Mouse (Mus musculus): ENCODE measurements around the gene Adgrg7. TPM values are rescaled to one million over a fixed set of nuclear protein-coding genes. Genes with fewer than 3 reads are reported as not detected.

The Adgrg7 gene
- under 1 TPM in 3 of 4 experiments, not detected in 1; 0.17 to 0.46 (median 0.35) TPM for total RNA-seq (2022)

DNA sequence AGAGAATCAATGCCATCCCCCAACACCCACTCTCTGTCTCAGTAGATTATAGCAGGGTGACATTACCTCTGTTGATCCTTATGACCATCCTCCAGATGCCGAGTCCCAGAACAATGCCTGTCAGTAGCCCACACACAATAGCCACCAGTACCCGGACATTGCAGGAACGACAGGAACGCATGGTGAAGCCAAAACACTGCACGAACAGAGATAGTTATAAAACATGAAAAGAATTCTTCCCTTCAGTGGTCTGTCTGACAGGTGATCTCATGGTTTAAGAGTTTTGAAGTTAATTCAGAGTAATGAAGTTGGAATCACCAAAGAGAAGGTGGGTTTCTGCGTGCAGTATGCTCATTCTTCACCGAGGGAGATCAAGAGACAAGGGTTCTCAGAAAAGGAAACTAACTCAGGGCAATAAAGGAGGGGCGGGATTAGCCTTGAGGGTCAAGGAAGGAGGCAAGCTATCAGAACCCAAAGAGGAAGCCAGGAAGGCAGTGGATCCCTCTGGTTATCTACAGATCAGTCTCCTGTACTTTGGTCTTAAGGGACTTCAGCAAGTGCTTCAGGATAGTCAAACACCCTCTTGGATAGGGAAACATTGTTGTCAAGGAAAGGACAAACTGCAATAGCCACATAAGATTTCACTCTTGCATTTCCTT lies at the start of gene Adgrg7:
Adgrg7 (minus strand) TSS at position 375 of the 659 bp plus-strand sequence.
- DNase-seq = no peak

DNA sequence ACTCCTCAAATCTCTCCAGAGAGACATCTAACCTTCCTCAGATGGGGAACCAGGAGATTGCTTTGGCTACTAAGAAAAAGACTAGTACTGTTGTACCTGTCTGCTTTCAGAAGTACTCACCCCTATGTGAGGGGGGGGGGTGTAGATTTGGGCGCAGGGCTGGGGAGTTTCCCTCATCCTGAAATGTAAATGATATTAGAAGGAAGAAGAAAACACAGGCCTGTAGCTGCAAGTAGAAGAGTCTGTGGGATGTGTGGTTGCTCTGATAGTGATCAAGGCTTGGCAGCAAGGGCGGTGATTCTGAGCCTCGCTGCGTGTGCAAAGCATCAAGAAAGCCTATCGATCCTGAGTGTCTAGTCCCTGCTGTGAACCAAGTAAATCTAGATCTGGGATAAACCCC lies 47.3 kb upstream of the Adgrg7 start:
- DNase-seq = no peak

DNA sequence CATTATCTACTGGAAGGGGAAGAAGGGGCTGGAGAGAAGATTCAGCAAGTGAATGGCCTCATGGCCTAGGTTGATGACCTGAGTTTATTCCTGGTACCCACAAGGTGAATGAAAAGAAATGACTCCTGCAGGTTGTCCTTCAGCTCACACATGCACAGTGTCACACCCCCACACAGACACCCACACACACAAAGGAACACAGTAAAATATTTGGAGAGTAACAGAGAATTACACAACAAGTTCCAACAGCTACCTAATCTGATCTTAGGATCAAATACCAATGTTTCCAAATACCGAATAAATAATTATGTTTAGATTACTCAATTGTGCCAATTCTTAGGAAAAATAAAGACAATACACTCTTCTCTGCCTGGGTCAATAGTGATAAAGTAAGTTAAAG lies 37.7 kb upstream of the Adgrg7 start:
- DNase-seq = no peak

DNA sequence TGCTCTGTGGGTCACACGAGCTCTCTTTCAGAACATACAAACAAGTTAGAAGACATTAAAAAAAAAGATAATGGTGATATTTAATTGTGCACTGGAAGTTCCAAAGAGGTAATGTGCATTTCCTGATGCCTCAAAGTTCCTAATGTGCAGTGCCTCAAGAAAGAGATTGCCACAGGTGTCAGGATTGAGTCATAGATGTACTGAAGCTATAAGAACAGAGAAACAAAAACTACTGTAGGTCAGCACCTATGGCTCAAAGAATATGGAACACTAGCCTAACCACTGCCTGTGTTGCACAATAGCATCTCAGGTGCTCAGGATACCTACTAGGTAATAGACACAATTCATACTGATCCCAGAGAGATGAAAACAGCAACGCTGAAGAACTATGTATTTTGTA lies 36.3 kb upstream of the Adgrg7 start:
- DNase-seq = no peak

DNA sequence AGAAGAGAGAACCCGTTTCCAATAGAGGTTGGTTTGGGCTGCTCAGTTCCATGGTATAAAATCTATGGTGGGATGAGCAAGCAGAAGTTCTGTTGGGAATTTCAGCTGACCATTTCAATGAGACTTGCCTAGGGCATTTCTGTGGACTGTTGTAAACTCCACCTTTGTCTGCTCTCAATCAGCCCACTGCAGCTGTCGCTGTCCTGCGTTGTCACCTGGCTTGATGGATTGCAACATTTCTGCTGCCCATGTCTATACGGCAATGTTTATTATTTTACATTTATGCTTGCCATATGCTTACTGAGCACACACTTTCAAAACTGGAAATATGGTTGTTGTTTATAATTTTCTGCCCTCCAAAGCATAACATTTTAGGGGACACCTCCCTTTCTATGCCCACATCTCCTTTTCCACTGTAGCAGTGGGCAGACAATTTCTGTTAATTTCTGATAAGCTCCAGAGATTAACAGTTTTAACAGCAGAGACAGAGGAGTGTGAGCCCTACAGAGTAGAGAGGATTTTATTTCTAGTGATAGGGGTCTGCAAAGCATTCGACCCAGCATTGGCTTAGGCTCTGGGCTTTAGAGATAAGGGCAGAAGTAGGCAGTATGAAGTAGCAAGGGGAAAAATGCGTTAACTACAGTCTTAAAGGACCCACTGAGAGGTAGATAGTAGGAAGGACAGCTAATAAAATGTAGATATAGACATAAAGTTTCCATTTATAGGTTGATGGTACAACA lies 5.9 kb upstream of the Adgrg7 start:
- no peak for DNase-seq

DNA sequence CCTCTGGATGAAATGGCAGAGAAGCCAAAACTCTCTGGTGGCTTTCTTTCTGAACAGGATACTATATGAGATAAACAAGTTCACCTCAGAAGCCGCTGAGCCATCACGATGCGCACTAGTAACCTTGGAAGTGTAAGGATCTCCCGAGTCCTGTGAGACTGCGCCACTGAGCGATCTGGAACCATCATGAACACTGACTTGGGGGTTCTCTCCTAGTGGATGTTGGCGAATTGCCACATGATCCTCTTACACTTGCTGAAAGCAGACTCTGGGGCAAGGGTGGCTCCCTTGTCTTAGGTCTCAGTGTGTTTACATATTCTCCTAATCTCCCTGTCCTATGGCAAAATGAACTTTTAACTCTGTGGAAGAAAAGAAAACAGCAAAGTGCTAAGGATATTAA lies 5.3 kb upstream of the Adgrg7 start:
- DNase-seq = no peak

DNA sequence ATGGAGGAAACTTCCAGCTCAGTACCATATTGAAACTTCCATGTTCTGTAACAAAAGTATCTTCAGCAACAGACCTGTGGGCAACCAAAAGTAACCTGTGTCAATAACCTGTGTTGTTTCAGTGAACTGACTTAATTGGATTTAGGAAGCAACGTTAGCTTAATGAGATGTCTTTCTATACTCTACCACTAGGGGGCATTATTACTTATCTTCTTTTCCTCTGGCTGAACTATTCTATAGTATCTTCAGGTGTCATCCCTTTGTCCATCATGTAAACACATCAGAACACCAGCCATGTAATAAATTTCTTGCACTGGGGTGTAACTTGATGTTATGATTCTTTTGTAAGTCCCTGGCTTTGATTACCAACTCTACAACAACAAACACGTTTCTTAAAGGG lies 4.8 kb upstream of the Adgrg7 start:
- no peak for DNase-seq

DNA sequence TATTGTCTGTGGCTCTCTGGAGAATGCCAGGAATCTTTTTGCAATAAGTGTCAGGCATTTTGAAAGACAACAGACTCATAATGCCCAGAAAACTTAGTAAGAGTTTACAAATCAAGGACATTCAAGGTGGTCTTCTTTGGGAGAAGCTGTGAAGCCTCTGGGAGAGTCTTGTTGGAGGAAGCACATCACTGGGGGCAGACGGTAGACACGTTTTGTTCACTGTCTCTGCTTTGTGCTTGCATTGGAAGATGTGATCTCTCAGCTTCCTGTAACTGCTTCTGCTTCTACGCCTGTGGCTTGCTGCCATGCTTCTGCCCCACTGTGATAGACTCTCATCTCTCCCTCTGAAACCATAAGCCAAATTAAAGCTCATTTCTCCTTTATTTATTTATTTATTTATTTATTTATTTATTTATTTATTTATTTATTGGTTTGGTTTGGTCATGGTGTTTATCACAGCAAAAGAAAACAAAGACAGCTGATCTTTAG lies 3.9 kb upstream of the Adgrg7 start:
- DNase-seq = no peak

DNA sequence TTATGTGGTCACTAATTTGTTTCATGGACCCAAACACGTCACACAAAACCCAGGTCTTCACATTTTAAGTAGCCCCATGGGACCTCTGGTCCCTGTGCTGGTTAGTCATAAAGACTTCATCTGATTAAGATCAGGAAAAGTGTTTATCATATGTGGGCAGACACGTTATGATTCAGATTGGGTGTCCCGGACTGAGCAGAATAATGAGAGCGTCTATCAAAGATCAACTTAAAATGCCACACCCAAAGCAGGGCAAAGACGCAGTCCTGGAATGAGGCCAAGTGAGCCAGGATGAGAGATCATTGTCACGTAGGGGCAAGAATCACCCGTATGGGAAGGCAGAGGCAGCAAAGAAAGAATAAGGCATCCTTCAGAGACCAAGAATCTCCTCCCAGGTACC lies 3.2 kb upstream of the Adgrg7 start:
- no peak for DNase-seq

DNA sequence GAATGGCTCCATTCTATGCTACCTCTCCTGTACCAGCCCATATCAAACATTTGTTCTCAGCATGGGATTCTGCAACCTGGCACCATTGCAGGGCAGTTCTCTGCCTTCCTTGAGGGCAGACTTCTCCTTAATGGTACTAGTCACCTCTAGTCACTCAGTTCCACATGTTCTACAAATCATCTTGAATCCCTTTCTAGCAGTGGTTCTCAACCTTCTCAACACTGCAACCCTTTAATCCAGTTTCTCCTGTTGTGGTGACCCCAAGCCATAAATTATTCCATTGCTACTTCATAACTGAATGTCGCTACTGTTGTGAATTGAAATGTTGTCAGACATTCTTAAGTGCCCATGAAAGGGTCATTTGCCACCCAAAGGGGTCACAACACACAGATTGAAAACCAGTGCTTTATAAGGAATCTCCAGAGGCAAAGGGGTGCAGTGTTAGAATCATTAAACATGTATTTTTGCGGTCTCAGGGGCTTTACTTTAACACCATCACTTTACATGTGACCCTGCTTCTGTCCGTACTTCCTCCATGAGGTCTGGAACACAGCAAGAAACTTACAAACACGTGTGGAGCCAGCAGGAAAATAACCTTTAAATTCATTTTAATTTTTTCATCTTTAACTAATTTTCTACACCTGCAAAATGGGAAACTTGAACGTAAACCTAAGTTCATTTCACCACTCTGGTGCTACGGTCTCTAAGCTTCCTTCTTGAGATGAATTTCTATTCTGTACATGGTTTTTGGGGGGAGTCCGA lies 1.1 kb downstream of the Adgrg7 start:
- DNase-seq = no peak

DNA sequence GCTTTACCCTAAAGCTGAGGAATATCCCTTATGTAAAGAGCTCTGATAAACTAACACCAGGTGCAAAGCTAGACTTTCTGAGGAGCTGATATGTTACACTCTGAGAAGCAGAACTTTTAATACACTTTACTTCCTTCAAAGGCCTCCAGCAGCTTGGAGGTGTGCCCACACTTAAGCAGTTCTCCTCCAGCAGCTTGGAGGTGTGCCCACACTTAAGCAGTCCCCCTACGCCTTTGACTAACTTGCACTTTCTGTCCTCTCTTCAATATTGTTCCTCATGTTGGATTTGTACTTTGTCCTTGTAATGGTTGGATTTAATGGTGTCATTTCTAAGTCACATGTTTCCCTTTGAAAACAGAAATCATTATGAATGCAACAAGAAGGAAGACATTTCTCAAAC lies 1.9 kb downstream of the Adgrg7 start:
- no peak for DNase-seq

DNA sequence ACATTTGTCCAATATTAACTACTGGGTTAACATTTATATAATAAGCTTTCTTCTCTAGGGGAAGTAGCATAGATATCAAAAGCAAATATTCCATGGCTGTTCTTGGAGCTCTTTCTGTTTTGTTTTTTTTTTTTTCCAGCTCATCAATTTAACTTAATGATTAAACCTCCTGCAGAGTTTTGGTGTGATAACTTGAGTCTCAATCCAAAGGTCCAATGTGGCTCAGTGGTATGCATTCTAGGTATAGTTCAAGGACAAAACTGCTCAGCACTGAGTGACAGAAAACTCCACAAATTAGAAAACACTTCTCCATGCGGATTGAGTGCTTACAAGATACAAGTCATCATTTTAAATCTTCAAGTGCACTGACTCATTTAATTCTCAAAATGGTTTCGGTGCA lies 9.7 kb downstream of the Adgrg7 start:
- DNase-seq = no peak

DNA sequence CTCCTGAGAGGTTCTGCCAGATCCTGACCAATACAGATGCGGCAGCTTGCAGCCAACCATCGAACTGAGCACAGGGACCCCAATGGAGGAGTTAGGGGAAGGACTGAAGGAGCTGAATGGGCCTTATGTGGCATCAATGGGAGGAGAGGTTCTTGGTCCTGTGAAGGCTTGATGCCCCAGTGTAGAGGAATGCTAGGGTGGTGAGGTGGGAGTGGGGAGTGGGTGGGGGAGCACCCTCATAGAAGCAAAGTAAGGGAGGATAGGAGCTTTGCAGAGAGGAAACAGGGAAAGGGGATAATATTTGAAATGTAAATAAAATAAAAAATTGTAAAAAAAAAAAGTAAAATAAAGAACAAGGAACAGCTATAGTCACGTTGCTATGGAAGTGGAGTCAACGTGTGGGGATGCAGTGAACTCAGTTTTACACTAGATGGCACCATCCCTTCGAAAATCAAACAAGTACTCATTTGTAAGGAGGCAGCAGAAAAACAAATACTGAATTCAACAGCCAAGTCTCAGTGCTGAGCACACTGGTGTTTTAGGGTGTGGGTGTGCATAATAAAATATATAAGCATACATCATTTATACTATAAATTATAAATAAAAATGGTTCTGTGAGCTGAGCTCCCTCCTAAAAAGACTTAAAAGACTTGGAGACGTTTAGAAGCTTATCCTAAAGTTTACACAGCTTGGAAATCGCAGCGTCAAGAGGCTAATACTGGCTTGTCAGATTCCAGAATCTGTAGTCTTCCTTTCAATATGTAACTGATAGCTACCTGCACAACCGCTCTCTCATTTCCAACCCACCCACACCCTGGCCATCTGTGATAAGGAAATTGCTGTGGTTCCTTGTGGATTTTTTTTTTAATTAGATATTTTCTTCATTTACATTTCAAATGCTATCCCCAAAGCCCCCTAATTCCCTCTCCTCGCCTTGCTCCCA lies 24.2 kb downstream of the Adgrg7 start:
- DNase-seq = no peak

DNA sequence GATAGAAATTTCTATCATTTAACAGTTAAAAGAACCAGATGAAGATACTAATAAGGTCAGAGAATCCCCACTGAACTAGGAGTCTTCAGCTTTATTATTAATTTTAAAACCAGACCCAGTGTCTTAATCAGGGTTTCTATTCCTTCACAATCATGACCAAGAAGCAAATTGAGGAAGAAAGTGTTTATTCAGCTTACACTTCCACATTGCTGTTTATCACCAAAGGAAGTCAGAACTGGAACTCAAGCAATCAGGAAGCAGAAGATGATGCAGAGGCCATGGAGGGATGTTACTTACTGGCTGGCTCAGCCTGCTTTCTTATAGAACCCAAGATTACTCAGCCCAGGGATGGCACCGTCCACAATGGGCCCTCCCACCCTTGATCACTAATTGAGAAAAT lies 66.6 kb downstream of the Adgrg7 start:
- no peak for DNase-seq

DNA sequence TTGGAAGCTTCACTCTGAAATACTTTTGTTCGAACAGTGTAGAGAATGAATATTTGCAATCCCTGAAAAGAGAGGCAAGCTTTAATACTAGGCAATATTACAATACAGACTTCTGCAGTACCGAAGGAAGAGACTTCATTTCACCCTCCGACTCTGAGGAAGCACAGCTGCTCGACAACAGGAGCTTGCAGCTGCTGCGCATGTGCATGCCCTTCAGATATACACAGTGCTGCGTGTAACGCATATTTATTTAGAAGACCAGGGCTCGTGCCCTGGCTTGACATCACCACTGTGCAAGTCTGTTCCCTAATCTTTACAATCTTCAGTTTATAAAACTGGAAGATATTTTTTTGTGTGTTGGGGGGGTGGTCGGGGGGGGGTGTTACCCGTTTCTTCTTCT lies 70.7 kb downstream of the Adgrg7 start:
- DNase-seq = no peak

DNA sequence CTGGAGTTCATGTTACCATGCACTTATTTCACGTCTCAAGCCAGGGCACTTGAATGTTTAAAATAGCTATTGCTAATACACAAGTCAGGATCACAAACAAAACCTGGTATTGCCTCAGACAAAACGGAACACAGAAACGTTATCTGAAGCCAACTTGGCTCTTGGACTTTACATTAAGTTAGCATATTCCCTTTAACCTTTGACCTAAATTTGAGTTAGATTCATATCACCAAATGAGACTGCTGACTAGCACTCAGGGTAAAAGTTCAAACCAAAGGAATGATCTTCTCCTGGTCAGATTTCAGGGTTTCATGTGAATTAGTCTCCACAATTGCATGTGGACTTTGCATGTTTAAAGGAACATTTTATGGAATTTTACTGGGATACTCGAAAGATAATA lies 73.3 kb downstream of the Adgrg7 start:
- DNase-seq = no peak

DNA sequence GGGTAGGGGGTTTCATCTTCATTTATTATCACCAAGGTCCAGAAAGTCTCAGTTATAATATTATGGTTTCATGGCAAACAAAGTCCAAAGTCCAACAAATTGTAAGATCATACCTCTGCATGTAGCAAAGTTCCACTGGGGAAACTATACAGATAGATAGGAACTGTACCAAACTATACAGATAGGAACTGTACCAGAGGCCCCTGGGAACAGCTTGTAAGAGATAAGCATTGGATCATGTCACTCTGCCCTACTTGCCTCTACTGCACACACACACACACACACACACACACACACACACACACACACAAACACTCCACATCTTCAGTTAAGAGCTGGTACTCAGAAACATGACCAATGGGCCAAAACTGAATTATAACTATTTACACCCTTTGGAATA lies 76.6 kb downstream of the Adgrg7 start:
- DNase-seq = no peak

DNA sequence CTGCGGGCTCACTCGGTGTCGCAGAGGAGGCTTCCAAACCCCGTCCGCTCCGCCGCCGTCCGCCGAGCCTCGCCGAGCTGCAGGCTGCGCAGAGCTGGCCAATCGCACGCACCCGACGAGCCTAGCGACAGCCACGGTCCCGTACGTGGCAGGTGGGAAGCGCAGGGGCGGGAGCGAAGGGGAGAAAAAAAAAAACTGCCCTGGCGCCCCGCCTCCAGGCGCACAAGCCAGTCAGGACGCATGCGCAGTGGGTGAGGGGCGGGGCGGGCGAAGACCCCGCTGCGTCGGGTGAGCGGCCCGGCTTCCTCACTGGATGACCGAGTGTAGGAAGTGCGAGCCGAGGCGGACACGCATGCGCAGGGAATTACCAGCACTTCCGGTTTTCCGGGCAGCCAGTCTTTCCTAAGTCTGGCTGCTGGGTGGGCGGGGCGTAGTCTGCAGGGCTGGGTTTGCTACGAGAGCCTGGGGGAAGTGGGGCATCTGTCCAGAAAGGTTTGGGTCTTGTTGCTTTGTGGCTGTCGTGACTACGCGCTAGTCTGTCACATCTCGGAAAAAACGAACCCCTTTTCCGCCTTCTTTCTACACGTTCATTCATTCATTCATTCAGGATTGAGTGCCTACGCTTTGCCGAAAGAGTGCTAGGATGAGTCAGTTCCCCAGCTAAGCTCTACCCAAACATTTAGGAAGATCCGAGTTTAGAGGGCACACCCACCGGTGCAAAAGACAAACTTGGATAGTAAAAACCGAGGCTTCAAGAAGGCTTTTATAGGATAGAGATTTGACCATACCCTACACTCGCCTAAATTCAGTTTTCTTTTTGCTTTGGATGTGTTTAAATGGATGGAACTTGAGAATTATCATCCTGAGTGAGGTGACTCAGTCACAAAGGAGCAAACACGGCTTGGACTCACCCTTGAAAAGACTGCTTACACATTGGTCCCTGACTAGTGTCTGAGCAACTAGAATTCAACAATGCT lies 78.1 kb downstream of the Adgrg7 start, which contains the start of gene Tfg:
Tfg (minus strand) TSS at position 227 of the 977 bp plus-strand sequence.
- DNase-seq = peak; percentile 99

DNA sequence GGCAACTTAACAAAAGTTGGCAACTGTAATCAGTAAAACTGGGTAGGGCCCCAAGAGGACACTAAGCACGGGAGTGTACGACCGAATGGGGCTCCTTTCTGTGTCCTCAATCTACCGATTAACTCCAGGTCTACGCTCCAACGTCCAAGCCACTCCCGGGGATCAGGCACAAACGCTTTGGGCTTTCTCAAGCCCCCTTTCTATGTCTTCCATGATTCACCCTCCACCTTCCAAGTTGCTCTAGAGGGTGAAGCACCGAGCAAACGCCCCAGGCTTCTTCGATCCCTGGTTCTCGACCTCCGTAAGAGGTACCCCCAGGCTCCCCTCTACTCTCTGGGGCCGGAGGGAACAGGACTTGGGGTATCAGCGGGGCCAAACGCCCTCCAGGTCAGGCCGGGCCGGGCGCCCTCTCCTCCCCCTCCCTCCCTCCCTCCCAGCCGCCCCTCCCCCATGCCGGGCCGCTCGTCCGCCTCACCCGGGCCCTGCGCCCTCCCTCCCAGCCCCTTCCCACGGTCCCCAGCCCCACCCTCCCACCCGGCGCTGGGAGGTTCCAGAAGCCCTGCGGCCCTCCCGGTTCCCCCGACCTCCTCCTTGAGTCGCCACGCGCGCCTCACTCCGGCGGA lies 79.0 kb downstream of the Adgrg7 start:
- peak; percentile 20 for DNase-seq

DNA sequence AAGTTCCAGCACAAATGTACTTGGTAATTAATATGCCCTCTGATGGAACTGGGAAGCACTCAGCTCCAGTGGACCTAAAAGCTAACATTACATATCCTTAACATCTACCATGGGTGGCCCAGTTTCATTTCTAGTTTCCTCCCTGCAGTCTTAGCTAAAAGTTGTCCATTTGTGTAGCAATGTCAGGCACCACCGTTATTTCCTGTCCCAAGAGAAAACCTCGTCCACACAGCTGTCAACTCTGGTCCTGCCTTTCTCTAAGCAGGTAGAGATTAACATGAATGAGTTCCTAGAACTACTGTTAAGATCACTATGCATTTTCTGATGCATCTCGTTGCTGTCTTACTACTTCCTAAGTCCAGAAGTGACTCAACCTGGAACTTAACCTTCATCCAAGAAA lies 80.0 kb downstream of the Adgrg7 start:
- DNase-seq = no peak
